Mouse (Mus musculus) liver, embryonic 15.5 days (tissue): ENCODE results near the gene Gp1ba. TPM values are rescaled to one million over a fixed set of nuclear protein-coding genes. Genes with fewer than 3 reads are reported as not detected.

Experiments used
- ATAC-seq: fragments of 200-750 bp; cut with Nextera tagmentation; 2 replicates; pipeline ENCODE4 v1.8.0; 2017; ENCODE audit warnings: moderate number of reproducible peaks, mild to moderate bottlenecking, moderate library complexity; ENCODE audit not compliant: insufficient read depth
- H3K27ac ChIP-seq: fragments of 300-500 bp; sonication (generic); replicated peaks from 2 replicates; pipeline ENCODE4 v1.5.1; 2015; ENCODE audit warnings: mild to moderate bottlenecking, inconsistent platforms
- H3K27me3 ChIP-seq: fragments of 300-500 bp; sonication (generic); 2 replicates; pipeline ENCODE4 v1.6.1; 2015; ENCODE audit warnings: mild to moderate bottlenecking, inconsistent platforms
- H3K36me3 ChIP-seq: fragments of 300-500 bp; sonication (generic); replicated peaks from 2 replicates; pipeline ENCODE4 v1.6.1; 2015; ENCODE audit warnings: moderate library complexity, mild to moderate bottlenecking, inconsistent platforms
- H3K4me1 ChIP-seq: fragments of 300-500 bp; sonication (generic); replicated peaks from 2 replicates; pipeline ENCODE4 v1.6.1; 2015; ENCODE audit warnings: inconsistent platforms
- H3K4me2 ChIP-seq: fragments of 300-500 bp; sonication (generic); 2 replicates; pipeline ENCODE4 v1.6.1; 2015; ENCODE audit warnings: moderate library complexity, mild to moderate bottlenecking, inconsistent platforms
- H3K4me3 ChIP-seq: fragments of 300-500 bp; sonication (generic); replicated peaks from 2 replicates; pipeline ENCODE4 v1.5.1; 2015; ENCODE audit warnings: mild to moderate bottlenecking, inconsistent platforms
- H3K9ac ChIP-seq: fragments of 300-500 bp; sonication (generic); 2 replicates; pipeline ENCODE4 v1.6.1; 2015; ENCODE audit warnings: moderate library complexity, mild to moderate bottlenecking, inconsistent platforms
- H3K9me3 ChIP-seq: fragments of 300-500 bp; sonication (generic); replicated peaks from 2 replicates; pipeline ENCODE4 v1.6.1; 2016; ENCODE audit warnings: inconsistent platforms
- WGBS: fragments of 180-500 bp; shearing (Covaris S2); methylation state at CpG from one replicate; pipeline ENCODE4 v1.1.7; 2015; ENCODE audit warnings: mixed read lengths; ENCODE audit not compliant: insufficient replicate concordance; 5-methylcytosine and 5-hydroxymethylcytosine counted together
- polyA plus RNA-seq: library from polyadenylated mRNA; unstranded; fragments of >200 nt; fragmentation: Nextera tagmentation; extraction: Ambion mirVana; gene quantifications from 2 replicates; pipeline ENCODE4 v1.2.1, GENCODE M21; 2015

The Gp1ba gene
- polyA plus RNA-seq = 2.6 and 3.0 TPM in 2 replicates

DNA sequence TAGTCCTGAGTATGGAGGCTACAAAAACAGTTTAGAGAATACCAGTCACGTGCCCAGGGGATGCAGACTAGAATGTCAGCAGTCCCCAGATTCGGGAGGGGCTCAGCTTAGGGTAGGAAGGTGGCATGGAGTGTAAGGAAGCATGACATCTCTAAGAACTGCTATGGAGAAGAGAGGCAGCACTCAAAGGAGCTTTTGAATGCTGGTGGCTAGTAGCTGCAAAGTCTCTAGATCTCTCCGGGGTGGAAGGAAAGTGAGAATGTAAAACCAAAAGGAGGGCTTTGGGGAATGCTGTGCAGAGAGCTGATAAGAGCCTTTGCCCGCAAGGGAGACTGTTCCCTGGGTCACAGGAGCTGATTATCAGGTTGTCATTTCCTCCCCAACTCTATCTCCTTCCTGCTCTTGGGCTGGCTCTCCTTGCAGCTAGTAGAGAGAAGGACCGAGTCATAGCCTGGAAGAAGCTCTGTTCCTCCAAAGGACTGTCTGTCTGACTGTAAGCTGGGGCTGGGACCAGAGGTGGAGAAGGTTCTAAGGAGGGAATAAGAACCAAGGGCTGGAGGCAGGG, at the start of gene Gp1ba:
Gp1ba (plus strand) TSS at position 409 of the 565 bp plus-strand sequence.
- Histone ChIP-seq H3K4me1 (peaks cover 49% of the 10 kb centered on the region), H3K4me3 (peak within 1 kb of the TSS; percentile 27), H3K27ac (peak within 1 kb of the TSS; percentile 90), H3K27me3 (no peaks in the 10 kb centered on the region), H3K36me3 (0 out of 2 replicates have a peak, but pooled peaks cover 7% of the 10 kb centered on the region), H3K4me2 (peak within 1 kb of the TSS; percentile 60), H3K9me3 (no peaks in the 10 kb centered on the region), H3K9ac (peak within 1 kb of the TSS; percentile 30; the same call in 1 of the 2 replicates)
- WGBS = 6% methylated on average over 5 of the region's 5 CpGs
- ATAC-seq = peak; percentile 88

DNA sequence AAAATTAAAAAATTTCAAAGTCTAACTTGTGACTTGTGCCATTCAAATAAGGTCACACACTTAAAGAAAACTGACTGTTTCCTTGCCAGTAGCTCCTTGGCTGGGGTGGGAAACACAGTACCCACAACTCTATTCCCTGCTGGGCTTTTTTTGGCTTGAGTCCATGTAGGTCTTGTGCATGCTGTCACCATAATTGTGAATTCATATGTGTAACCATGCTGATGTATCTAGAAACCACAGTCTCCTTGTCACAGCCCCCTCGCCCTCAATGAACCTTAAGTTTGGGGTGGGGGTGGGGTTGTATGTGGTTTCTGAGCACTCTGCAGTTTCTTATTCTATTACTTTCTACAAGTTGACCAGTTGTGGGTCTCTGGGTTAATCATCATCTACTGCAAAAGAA, 47.2 kb upstream of the Gp1ba start:
- H3K9me3 ChIP-seq = no peaks in the 10 kb centered on the region
- no peaks in the 10 kb centered on the region; the same call in 1 of the 2 replicates for H3K36me3 ChIP-seq
- H3K27ac ChIP-seq = no peak overlapping the region
- H3K4me1 ChIP-seq = peaks cover 42% of the 10 kb centered on the region
- no peak overlapping the region for H3K9ac ChIP-seq
- no peak overlapping the region for H3K4me3 ChIP-seq
- no peaks in the 10 kb centered on the region for H3K27me3 ChIP-seq
- 55% methylated on average over 1 of the region's 1 CpGs for WGBS
- ATAC-seq = no peak
- H3K4me2 ChIP-seq = no peak overlapping the region

DNA sequence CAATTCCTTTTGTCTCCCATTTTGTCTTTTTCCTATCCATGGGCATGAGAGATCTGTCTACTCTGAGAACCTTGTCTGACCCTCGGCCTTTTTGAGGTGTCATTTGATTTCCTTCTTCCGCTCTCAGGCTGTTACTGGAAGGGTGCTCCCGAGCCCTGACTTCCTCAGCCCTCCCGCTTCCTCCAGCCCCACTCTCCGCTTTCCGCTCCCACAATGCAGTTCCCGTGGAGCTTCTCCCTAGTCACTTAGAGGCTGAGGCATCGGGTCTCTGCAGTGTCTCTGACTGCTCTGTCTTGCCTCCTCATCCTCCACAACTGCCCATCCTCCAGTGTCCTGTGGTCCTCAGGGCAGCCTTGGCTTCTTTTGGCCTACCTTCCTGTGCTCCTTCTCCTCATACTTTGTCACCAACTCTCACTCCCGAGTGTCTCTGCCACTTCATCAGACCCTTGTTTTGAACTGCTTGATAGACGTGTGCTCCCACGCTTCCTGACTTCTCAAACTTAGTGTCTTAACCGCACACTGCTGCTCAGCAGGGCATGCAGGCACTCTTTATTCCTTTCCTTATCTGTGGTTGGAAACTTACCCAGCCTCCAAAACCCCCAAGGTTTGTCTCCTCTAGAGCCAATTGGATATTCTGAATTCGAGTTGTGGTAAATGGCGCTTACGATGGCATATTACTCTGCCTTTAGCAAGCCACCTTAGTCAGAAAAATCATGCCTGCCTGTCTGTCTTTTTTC, 44.5 kb upstream of the Gp1ba start:
- Histone ChIP-seq H3K4me3 (no peak overlapping the region), H3K4me1 (peaks cover 41% of the 10 kb centered on the region), H3K9me3 (no peaks in the 10 kb centered on the region), H3K4me2 (no peak overlapping the region), H3K36me3 (peaks cover 11% of the 10 kb centered on the region; the same call in 1 of the 2 replicates), H3K9ac (no peak overlapping the region), H3K27ac (no peak overlapping the region), H3K27me3 (no peaks in the 10 kb centered on the region)
- ATAC-seq = no peak
- 46% methylated on average over 15 of the region's 15 CpGs for WGBS

DNA sequence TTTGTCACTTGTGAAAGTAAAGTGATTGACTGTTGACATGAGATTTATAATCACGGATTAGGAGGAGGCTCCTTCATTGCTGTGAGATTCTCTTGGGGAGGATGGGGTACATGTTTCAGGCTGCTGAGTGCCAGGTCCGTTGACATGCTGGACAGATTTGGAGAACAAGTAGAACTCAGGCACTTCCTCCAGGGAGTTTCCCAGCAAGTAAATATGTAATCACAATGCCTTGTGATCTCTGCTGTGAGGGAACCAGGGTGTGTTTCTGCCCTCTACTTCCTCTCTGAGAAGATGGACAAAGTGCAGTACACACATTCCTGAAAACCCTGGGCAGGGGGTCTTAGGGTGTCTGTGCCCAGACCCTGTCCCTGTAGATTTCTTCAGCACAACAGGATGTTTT, 43.3 kb upstream of the Gp1ba start:
- Histone ChIP-seq H3K27ac (no peak overlapping the region; the same call in none of the 2 replicates), H3K4me3 (no peak overlapping the region), H3K4me1 (peaks cover 41% of the 10 kb centered on the region), H3K9me3 (no peaks in the 10 kb centered on the region), H3K27me3 (no peaks in the 10 kb centered on the region), H3K36me3 (peaks cover 13% of the 10 kb centered on the region; the same call in 1 of the 2 replicates), H3K9ac (no peak overlapping the region), H3K4me2 (no peak overlapping the region)
- 41% methylated on average over 2 of the region's 2 CpGs for WGBS
- ATAC-seq = no peak

DNA sequence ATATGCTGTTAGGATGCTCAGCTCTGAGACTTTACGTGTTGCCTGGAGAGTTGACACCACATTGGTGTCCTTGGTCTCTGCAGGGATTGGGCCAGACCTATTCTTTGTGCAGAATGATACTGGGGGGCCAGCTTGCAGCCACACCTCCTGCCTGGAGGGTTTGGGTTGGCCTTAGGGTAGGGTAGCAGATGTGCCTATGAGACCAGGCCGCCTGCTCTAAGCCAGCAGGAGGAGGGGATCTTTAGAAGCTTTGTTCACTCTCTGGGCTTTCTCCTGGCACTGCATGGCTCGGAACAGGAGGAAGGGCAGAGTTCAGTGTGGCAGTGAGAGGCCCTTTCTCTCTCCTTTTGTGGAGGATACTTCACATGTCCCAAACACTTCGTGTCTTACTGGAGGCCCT, 42.8 kb upstream of the Gp1ba start:
- WGBS = 61% methylated on average over 4 of the region's 4 CpGs
- Histone ChIP-seq H3K9me3 (no peaks in the 10 kb centered on the region), H3K27ac (no peak overlapping the region; the same call in 1 of the 2 replicates), H3K9ac (no peak overlapping the region), H3K4me3 (no peak overlapping the region), H3K4me1 (peaks cover 41% of the 10 kb centered on the region), H3K36me3 (peaks cover 13% of the 10 kb centered on the region; the same call in 1 of the 2 replicates), H3K4me2 (no peak overlapping the region), H3K27me3 (no peaks in the 10 kb centered on the region)
- no peak for ATAC-seq

DNA sequence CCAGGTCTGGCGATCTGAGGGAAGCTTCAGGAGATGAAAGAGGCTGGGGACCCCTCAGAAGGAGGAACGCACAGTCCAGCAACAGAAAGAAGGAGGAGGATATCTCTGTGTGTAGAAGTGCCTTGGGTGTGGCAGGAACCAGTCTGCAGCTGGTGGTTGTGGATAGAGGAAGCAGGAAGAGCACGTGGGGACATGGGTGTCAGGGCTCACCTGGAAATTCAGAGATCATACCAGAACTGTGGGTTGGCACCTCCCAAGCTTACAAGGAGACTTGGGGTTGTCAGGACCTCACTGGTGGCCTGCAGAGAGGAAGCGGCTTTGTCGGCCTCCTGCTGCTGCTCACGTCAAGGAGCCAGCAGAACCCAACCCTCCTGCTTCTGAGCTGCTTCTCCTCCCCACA, 41.6 kb upstream of the Gp1ba start:
- WGBS = 21% methylated on average over 6 of the region's 6 CpGs
- H3K27ac ChIP-seq = no peak overlapping the region

DNA sequence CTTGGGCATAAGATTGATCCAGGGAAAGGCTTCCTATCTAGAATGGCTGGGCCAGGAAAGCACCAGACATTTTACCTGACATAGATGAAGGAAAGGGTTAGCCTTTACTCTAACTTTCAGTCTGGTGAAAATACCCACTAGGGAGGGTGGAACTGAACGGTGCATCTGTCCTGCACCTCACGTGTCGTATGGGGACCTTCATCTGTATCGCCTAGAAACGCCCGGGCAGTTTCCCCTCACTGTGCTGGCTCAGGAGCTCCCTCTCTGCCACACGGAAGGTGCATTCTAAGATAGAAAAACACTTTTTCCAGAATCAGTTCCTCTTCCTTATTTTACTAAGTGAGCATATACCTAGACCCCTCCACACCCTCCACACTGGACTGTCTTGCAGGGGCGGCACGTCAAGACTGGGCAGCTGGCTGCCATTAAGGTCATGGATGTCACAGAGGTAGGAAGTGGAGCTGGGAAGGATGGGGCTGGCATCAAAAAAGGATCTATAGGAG, 40.4 kb upstream of the Gp1ba start:
- H3K27me3 ChIP-seq = no peaks in the 10 kb centered on the region
- WGBS = 74% methylated on average over 9 of the region's 9 CpGs
- no peaks in the 10 kb centered on the region for H3K9me3 ChIP-seq
- ATAC-seq = no peak
- no peak overlapping the region for H3K4me3 ChIP-seq
- H3K9ac ChIP-seq = no peak overlapping the region
- H3K36me3 ChIP-seq = peaks cover 27% of the 10 kb centered on the region
- no peak overlapping the region for H3K27ac ChIP-seq
- H3K4me2 ChIP-seq = no peak overlapping the region
- peaks cover 30% of the 10 kb centered on the region for H3K4me1 ChIP-seq

More for the DNA sequence above, 41.6 kb upstream of the Gp1ba start:
- Histone ChIP-seq H3K27me3 (no peaks in the 10 kb centered on the region), H3K9ac (no peak overlapping the region), H3K4me2 (no peak overlapping the region), H3K4me1 (peaks cover 34% of the 10 kb centered on the region), H3K4me3 (no peak overlapping the region), H3K9me3 (no peaks in the 10 kb centered on the region), H3K36me3 (peaks cover 23% of the 10 kb centered on the region; the same call in 1 of the 2 replicates)
- no peak for ATAC-seq

DNA sequence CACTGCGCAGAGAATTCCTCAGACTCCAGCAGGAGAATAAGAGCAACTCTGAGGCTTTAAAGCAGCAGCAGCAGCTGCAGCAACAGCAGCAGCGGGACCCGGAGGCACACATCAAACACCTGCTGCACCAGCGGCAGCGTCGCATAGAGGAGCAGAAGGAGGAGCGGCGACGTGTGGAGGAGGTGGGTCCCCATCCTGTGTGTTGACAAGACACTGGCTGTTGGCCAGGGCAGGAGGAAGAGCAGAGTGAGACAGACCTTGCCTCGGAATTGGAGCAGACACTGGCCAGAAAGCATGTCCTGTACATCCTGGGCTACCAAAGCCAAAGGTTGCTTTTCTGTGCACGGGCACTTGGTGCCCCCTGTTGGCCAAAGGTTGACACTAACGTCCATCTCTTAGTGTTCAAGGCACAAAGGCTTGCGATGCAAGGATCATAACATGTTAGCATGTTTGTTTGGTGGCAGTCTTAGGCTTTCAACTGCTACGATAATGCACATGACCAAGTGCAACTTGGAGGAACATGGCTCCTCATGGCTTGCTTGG, 33.8 kb upstream of the Gp1ba start:
- H3K9ac ChIP-seq = no peak overlapping the region

DNA sequence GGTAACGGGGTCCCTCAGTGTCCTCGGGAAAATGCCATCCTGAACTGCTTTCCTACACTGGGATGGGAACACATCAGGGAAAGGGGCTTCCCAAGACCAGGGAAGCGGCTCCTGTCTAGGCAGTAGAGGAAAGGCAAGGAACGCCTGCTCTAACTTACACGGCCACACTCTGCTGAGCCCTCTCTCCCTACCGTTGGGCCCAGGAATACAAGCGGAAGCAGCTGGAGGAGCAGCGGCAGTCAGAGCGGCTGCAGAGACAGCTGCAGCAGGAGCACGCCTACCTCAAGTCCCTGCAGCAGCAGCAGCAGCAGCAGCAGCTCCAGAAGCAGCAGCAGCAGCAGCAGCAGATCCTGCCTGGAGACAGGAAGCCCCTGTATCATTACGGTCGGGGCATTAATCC, 32.2 kb upstream of the Gp1ba start:
- no peak for ATAC-seq
- Histone ChIP-seq H3K4me1 (no peaks in the 10 kb centered on the region), H3K4me3 (no peak overlapping the region), H3K27me3 (no peaks in the 10 kb centered on the region), H3K27ac (no peak overlapping the region), H3K9ac (no peak overlapping the region), H3K9me3 (no peaks in the 10 kb centered on the region), H3K4me2 (no peak overlapping the region), H3K36me3 (peaks cover 88% of the 10 kb centered on the region)
- 76% methylated on average over 12 of the region's 12 CpGs for WGBS

More for the DNA sequence above, 33.8 kb upstream of the Gp1ba start:
- no peaks in the 10 kb centered on the region for H3K27me3 ChIP-seq
- no peaks in the 10 kb centered on the region for H3K4me1 ChIP-seq
- H3K36me3 ChIP-seq = peaks cover 78% of the 10 kb centered on the region
- no peak overlapping the region for H3K4me2 ChIP-seq
- whole genome bisulfite sequencing = 58% methylated on average over 14 of the region's 14 CpGs
- H3K4me3 ChIP-seq = no peak overlapping the region
- no peaks in the 10 kb centered on the region for H3K9me3 ChIP-seq
- ATAC-seq = no peak
- no peak overlapping the region for H3K27ac ChIP-seq

DNA sequence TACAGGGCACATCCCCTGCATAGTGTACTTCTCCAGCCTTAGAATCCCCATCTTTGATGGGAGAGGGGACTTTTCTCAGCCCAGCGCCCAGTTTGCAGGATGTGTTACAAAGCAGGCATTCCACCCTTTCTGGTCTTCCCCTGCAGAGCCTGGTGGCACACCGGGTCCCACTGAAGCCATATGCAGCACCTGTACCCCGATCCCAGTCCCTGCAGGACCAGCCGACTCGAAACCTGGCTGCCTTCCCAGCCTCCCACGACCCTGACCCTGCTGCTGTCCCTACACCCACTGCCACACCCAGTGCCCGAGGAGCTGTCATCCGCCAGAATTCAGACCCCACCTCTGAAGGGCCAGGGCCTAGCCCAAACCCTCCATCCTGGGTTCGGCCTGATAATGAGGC, 31.3 kb upstream of the Gp1ba start:
- Histone ChIP-seq H3K4me3 (no peak overlapping the region), H3K4me2 (no peak overlapping the region), H3K27me3 (no peaks in the 10 kb centered on the region), H3K9ac (no peak overlapping the region), H3K4me1 (no peaks in the 10 kb centered on the region), H3K27ac (no peak overlapping the region), H3K36me3 (peaks cover 89% of the 10 kb centered on the region), H3K9me3 (no peaks in the 10 kb centered on the region)
- ATAC-seq = no peak
- 67% methylated on average over 9 of the region's 9 CpGs for WGBS

DNA sequence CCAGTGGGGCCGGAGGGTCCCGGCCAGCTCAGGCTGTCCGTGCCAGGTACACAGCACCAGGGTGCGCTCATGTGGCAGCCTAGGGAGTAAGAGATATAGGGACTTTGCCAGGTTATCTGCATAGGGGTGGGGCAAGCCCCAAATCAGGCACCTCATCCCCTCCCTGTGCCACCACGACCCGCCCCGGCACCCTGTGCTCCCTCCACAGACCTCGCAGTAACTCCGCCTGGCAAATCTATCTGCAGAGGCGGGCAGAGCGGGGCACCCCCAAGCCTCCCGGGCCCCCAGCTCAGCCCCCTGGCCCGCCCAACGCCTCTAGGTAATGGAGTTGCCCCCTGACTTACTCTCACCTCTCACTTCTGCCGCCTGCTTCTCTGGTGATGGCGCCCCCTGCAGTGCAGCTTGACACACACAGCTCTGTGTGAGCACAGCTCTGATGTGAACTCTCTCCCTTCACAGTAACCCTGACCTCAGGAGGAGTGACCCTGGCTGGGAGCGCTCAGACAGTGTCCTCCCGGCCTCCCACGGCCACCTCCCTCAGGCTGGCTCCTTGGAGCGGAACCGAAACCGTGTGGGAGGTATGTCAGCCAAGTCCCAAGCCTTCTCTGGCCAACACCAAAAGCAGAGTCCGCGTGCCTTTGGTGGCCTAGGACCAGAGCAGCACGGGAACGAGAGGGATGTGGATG, 30.4 kb upstream of the Gp1ba start:
- no peak overlapping the region for H3K27ac ChIP-seq
- no peaks in the 10 kb centered on the region for H3K27me3 ChIP-seq
- no peaks in the 10 kb centered on the region for H3K9me3 ChIP-seq
- no peaks in the 10 kb centered on the region for H3K4me1 ChIP-seq
- H3K4me2 ChIP-seq = no peak overlapping the region
- 80% methylated on average over 26 of the region's 26 CpGs for WGBS
- no peak overlapping the region for H3K9ac ChIP-seq
- no peak overlapping the region for H3K4me3 ChIP-seq
- no peak for ATAC-seq
- H3K36me3 ChIP-seq = peaks cover 91% of the 10 kb centered on the region
